Mouse (Mus musculus): ENCODE measurements around the gene Rab15. TPM values are rescaled to one million over a fixed set of nuclear protein-coding genes. Genes with fewer than 3 reads are reported as not detected.
"Not testable (repeated sequence)": the region's sequence is repeated elsewhere in the genome, so short reads cannot be mapped to it uniquely, and the experiment has no call there.

Gene Rab15
- polyA plus RNA-seq, 1 experiment from 2014 or later, result 10.9 TPM

DNA sequence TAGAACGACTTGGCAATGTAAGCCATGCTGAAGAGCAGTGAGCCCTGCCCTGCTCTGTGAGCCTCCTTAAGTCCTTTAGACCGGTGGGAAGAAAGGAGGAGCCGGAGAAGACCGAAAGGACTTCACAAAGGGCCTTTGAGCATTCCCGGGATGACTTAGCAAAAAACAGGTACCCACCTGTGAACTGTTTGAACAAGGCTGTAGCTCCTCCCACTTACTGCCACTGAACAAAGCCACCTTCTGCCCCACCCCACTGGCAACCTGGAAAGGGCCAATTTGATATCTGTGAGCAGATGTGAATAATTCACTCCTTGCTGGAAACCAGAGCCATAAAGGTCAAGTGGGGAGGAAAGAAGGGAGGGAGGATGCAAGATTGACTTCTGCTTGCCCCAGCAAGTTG, 27.4 kb downstream of the Rab15 start, which contains the start of gene Gpx2:
TSS of gene Gpx2 (minus strand) at position 205 of the 400 bp plus-strand sequence.
- H3K27ac ChIP-seq, result no peak within 1 kb of the TSS
- no peaks in the 10 kb centered on the region for H3K36me3 ChIP-seq
- no peaks in the 10 kb centered on the region for H3K9me3 ChIP-seq (replicated peaks)

DNA sequence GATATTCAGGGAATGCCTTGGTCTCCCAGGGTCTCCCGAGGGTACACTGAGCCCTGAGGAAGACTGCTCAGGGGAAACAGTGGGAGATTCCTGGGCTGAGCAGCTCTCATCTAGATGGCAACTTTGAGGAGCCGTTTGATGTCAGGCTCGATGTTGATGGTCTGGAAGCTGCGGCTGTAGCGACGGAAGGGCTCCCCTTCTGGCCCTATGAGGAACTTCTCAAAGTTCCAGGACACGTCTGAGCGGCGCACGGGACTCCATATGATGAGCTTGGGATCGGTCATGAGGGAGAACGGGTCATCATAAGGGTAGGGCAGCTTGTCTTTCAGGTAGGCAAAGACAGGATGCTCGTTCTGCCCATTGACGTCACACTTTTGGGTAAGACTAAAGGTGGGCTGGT, 30.2 kb downstream of the Rab15 start:
- WGBS, result 47% methylated on average over 14 of the region's 14 CpGs

More for the DNA sequence above, 27.4 kb downstream of the Rab15 start, which contains the start of gene Gpx2:
- 74% methylated on average over 5 of the region's 5 CpGs for WGBS
- no peak for ATAC-seq (replicated peaks; ENCODE audit: low FRiP score)
- Histone ChIP-seq H3K9ac (no peak within 1 kb of the TSS), H3K4me2 (no peak within 1 kb of the TSS), H3K27me3 (no peaks in the 10 kb centered on the region), H3K4me1 (no peaks in the 10 kb centered on the region), H3K4me3 (replicated peaks) (no peak within 1 kb of the TSS)

DNA sequence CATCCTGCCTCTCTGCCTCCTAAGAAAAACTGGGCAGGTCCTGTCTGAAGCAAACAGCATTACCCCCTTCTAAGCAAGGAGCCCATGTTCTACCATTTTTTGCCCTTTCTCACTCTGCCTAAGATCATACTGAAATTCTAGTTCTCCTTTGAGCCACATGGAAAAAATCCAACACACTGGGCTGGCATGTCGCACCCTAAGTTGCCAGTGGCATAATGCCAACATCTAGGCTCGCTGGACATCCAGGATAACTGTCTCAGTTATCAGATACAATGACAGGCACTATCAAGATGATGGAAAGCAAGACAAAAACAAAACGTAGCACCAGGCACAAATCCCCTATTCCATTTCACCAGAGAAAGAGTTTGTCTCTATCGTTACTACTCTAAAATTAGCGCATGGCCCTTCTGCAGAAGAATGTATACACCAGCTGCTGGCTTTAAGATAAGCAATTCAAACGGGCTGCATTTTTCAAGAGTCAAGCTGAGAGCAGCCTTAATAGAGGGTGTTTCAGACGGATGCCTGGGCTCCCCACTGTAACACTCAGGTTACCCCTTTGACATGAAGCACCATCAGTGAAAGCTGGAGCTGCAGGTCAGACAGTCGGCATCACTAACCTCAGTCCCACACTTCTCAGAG, 32.1 kb downstream of the Rab15 start:
- H3K27ac ChIP-seq, result no peak overlapping the region
- WGBS, result 49% methylated on average over 8 of the region's 8 CpGs
- H3K4me1 ChIP-seq, result no peaks in the 10 kb centered on the region
- ATAC-seq (replicated peaks; ENCODE audit: low FRiP score), result no peak
- no peak overlapping the region for H3K4me2 ChIP-seq
- no peaks in the 10 kb centered on the region for H3K27me3 ChIP-seq
- no peak overlapping the region for H3K4me3 ChIP-seq (replicated peaks)
- H3K36me3 ChIP-seq, result no peaks in the 10 kb centered on the region
- no peaks in the 10 kb centered on the region for H3K9me3 ChIP-seq (replicated peaks)
- H3K9ac ChIP-seq, result no peak overlapping the region

More for the DNA sequence above, 30.2 kb downstream of the Rab15 start:
- H3K36me3 ChIP-seq; H3K4me1 ChIP-seq; H3K27me3 ChIP-seq; H3K9me3 ChIP-seq (replicated peaks); H3K27ac ChIP-seq; ATAC-seq (replicated peaks; ENCODE audit: low FRiP score); H3K9ac ChIP-seq; H3K4me3 ChIP-seq (replicated peaks); H3K4me2 ChIP-seq: not testable (repeated sequence)

DNA sequence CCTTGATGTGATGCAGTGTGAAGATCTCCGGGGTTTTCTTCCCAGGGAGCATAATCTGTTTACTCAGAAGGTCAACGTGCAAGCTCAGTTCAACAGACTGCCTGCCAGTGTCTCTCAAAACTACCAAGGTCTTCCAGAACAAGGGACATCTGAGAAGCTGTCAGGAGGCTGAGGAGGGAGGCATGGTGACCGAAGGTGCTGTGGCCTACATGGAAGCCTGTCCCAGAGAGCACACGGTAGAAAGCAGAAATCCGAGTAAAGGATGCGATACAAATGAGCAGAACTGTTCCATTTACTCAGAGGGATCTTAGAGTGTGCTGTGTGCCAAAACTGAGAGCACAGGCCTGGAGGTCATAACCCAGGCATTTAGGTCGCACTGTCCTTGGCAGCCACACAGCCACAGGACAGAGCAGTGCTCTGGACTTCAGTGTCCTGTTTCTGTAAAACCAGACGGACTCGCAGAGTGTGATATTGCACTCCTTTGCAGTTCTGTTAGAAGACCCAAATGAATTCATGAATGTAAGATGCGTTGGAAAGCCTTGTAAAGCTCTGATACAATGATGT, 38.6 kb downstream of the Rab15 start:
- Histone ChIP-seq H3K4me1 (no peaks in the 10 kb centered on the region), H3K9me3 (replicated peaks) (no peaks in the 10 kb centered on the region), H3K4me2 (no peak overlapping the region), H3K36me3 (0 out of 2 replicates have a peak, but pooled peaks cover 5% of the 10 kb centered on the region), H3K27ac (no peak overlapping the region), H3K4me3 (replicated peaks) (no peak overlapping the region), H3K9ac (no peak overlapping the region), H3K27me3 (no peaks in the 10 kb centered on the region)
- WGBS, result 63% methylated on average over 10 of the region's 10 CpGs
- no peak for ATAC-seq (replicated peaks; ENCODE audit: low FRiP score)

DNA sequence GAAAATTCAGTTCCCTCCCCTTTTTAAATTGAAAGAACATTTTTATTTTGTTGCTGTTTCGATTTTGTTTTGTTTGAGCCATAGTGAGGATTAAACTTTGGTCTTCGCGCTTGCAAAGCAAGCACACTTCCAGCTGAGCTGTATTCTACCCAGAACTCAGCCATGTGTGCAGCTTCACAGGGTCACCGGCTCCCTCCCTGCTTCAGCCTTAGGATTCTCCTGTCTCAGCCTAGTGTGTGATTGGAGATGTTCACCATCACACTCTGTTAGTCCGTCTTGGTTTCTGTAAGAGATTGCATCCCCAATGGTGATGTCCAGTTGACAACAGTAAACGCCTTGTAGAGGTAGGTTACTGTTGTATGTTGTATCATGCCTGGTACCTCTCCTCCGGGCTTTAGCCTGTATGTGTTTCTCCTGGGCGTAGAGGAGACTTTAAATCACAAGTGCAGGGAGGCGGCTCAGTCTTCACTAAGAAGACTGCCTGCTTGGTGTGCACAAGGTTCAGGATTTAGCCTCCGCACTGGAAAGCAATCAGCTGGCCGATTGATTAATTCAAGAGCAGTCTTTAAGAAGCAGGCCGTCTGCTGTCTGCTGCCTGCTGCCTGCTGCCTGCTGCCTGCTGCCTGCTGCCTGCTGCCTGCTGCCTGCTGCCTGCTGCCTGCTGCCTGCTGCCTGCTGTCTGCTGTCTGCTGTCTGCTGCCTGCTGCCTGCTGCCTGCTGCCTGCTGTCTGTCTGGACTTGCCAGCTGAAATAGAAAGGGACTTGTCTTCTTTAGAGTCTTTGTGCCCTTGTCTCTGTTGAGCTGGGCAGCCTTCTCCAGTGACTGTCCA, 41.9 kb downstream of the Rab15 start:
- Histone ChIP-seq H3K36me3 (peaks cover 11% of the 10 kb centered on the region), H3K9me3 (replicated peaks) (no peaks in the 10 kb centered on the region), H3K4me2 (no peak overlapping the region), H3K27ac (no peak overlapping the region), H3K4me1 (no peaks in the 10 kb centered on the region), H3K4me3 (replicated peaks) (no peak overlapping the region), H3K9ac (no peak overlapping the region), H3K27me3 (no peaks in the 10 kb centered on the region)
- ATAC-seq (replicated peaks; ENCODE audit: low FRiP score), result no peak
- 77% methylated on average over 12 of the region's 12 CpGs for WGBS

DNA sequence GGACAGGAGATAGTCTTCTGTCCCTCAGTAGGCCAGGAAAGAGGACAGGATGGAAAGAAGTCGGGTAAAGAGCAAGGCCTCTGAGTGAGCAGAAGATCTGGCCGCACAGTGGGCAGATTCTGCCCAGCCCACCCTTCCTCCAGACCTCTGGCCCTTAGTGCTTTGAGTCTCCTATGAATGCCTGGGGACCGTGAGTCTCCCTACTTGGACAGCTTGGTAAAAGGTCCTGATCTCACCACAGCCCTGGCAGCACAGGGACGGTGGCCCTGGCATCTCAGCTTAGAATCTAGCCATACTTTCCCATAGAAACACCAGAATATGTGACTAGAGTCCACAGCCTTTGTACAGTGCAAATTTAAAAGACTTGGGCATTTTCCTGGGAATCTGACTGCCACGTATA, 42.8 kb downstream of the Rab15 start:
- WGBS, result 86% methylated on average over 5 of the region's 5 CpGs
- Histone ChIP-seq H3K4me1 (no peaks in the 10 kb centered on the region), H3K4me3 (replicated peaks) (no peak overlapping the region), H3K4me2 (no peak overlapping the region), H3K27me3 (no peaks in the 10 kb centered on the region), H3K27ac (no peak overlapping the region), H3K9ac (no peak overlapping the region), H3K9me3 (replicated peaks) (no peaks in the 10 kb centered on the region), H3K36me3 (peaks cover 11% of the 10 kb centered on the region)
- ATAC-seq (replicated peaks; ENCODE audit: low FRiP score), result no peak

DNA sequence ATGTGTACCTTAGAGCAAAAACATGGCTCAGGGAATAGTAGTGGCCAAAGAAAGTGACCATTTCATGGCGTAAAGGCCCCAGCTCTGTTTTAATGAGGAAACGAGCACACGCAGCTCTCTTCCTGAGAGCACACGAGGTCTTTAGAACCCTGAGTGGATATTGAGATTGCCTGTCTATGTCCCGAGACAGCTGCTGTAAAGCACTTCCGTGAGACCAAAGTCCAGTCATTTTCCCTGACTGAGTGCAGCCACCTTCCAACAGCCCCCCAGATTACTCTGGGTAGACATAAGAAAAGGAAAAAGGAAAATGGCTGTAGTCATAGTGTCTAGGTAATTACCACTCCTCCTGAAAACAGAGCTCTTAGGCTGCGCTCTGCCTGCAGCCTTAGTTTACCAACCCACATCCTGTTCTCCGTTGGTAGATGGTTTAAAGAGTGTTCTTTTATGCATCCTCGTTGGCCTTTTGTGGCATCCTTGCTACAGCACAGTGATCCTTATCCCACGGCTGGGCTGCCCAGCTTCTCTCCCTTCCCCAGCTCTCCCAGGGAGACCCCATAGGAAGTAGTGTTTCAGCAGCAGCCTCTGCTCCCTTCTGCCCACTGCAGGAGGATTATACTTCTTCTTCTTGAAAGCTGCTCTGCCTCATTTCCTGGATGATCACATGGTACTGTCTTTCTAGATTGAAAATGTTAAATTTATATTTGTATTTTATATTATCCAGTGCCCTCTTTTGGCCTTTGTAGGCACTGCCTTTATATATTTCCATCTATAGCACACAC, 44.2 kb downstream of the Rab15 start:
- Histone ChIP-seq H3K27ac (no peak overlapping the region), H3K9me3 (replicated peaks) (no peaks in the 10 kb centered on the region), H3K36me3 (peaks cover 11% of the 10 kb centered on the region), H3K4me3 (replicated peaks) (no peak overlapping the region), H3K9ac (no peak overlapping the region), H3K4me2 (no peak overlapping the region), H3K4me1 (no peaks in the 10 kb centered on the region), H3K27me3 (no peaks in the 10 kb centered on the region)
- 85% methylated on average over 10 of the region's 10 CpGs for WGBS
- ATAC-seq (replicated peaks; ENCODE audit: low FRiP score), result no peak

DNA sequence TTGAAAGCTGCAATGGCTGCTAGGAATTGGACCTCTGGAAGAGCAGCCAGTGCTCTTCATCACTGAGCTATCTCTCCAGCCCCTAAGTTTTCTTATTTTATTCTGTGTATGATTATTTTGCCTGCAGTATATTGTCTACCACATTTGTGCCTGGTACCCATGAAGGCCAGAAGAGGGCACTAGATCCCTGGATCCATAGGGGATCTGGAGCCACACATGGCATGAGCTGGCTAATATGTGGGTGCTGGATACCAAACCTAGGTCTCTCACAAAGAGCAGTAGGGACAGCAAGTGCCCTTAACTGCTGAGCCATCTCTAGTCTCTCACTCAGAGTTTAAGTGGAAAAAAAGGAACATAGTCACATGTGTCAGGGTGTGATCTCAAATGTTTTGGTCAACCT, 44.9 kb downstream of the Rab15 start:
- Histone ChIP-seq H3K4me3 (replicated peaks) (no peak overlapping the region), H3K4me2 (no peak overlapping the region), H3K4me1 (no peaks in the 10 kb centered on the region), H3K9me3 (replicated peaks) (no peaks in the 10 kb centered on the region), H3K27ac (no peak overlapping the region), H3K27me3 (no peaks in the 10 kb centered on the region), H3K36me3 (peaks cover 11% of the 10 kb centered on the region), H3K9ac (no peak overlapping the region)
- ATAC-seq (replicated peaks; ENCODE audit: low FRiP score), result no peak

DNA sequence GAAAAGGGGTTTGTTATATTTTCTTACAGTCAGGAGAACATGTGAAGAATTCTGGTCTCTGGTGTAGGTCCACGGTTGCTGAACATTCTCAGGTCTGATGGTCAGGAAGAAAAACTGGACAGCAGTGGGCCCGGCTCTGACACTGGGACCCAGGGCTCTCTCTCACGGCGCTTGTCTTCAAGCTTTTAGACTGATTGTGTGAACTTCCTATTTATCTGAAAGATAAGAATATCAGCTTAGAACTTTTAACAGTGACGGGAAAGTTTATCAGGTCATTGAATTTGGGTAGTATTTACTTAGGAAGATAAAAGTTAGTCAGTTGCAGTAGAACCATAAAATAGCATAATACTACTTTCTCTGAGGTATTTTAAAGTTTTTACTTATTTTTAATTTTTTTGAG, 45.8 kb downstream of the Rab15 start:
- Histone ChIP-seq H3K9me3 (replicated peaks) (no peaks in the 10 kb centered on the region), H3K27ac (no peak overlapping the region), H3K27me3 (no peaks in the 10 kb centered on the region), H3K4me3 (replicated peaks) (no peak overlapping the region), H3K4me2 (no peak overlapping the region), H3K36me3 (peaks cover 11% of the 10 kb centered on the region), H3K4me1 (no peaks in the 10 kb centered on the region), H3K9ac (no peak overlapping the region)
- WGBS, result 87% methylated on average over 5 of the region's 5 CpGs
- ATAC-seq (replicated peaks; ENCODE audit: low FRiP score), result no peak

DNA sequence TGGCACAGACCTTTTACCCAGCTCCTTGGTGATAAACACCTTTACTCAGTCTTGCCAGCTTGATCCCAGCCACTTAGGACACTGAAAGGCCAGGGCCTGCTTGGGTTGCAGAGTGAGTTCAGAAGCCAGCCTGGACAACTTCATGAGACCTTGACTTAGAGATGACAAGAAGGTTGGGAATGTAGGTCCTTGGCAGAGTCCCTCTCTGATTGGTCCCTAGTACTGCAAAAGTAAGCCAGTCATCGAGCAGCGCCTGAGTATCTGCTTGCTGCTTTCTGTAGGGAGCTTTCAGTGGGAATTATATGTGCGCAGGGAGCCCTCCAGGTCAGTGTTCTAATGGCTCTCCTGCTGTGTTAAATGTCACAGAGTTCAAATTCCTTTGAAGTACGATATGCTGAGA, 47.6 kb downstream of the Rab15 start:
- Histone ChIP-seq H3K9ac (no peak overlapping the region), H3K4me3 (replicated peaks) (no peak overlapping the region), H3K36me3 (peaks cover 6% of the 10 kb centered on the region), H3K4me2 (no peak overlapping the region), H3K27me3 (no peaks in the 10 kb centered on the region), H3K9me3 (replicated peaks) (no peaks in the 10 kb centered on the region), H3K27ac (no peak overlapping the region), H3K4me1 (no peaks in the 10 kb centered on the region)
- no peak for ATAC-seq (replicated peaks; ENCODE audit: low FRiP score)
- 77% methylated on average over 4 of the region's 4 CpGs for WGBS

DNA sequence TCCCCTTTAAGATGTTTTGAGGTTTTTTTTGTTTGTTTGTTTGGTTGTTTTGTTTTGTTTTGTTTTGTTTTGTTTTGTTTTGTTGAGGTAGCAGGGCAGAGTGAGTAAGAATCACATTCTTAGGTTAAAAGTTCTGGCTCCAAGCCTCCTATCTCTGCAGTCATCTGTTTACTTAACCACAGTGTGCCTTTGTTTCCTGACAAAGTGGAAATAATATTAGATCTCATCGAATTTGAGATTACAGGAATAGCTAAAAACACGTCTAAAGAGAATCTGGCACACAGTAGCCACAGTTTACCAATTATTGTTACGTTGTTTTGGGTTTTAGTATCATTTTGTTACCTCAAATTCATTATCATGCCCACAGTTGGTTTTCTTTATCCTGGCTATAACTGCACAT, 48.1 kb downstream of the Rab15 start:
- no peak for ATAC-seq (replicated peaks; ENCODE audit: low FRiP score)
- Histone ChIP-seq H3K36me3 (peaks cover 6% of the 10 kb centered on the region), H3K9ac (no peak overlapping the region), H3K4me3 (replicated peaks) (no peak overlapping the region), H3K4me2 (no peak overlapping the region), H3K27ac (no peak overlapping the region), H3K4me1 (no peaks in the 10 kb centered on the region), H3K9me3 (replicated peaks) (no peaks in the 10 kb centered on the region), H3K27me3 (no peaks in the 10 kb centered on the region)
- 61% methylated on average over 3 of the region's 3 CpGs for WGBS

DNA sequence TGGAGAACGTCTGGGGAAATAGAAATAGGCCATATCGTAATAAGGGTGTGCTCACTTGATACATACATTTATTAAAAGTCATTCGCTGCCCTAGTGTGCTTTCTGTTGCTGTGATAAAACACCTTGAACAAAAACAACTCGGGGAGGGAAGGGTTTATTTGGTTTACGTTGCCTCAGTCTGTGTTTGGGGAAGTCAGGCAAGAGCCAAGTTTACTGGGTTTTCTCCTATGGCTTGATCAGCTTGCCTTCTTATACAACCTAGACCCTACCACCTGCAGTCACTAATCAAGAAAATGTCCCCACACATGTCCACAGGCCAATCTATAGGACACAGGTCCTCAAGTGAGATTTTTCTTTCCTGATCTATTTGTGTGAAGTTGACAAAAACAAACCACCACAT, 51.2 kb downstream of the Rab15 start:
- no peaks in the 10 kb centered on the region for H3K9me3 ChIP-seq (replicated peaks)
- H3K4me3 ChIP-seq (replicated peaks), result no peak overlapping the region
- H3K36me3 ChIP-seq, result no peaks in the 10 kb centered on the region; the same call in 1 of the 2 replicates
- no peaks in the 10 kb centered on the region for H3K27me3 ChIP-seq
- no peak overlapping the region for H3K27ac ChIP-seq
- no peak overlapping the region for H3K4me2 ChIP-seq
- H3K4me1 ChIP-seq, result 0 out of 2 replicates have a peak, but pooled peaks cover 2% of the 10 kb centered on the region
- WGBS, result 87% methylated on average over 5 of the region's 5 CpGs
- no peak for ATAC-seq (replicated peaks; ENCODE audit: low FRiP score)
- no peak overlapping the region for H3K9ac ChIP-seq

Measured in kidney, embryonic 15.5 days (tissue).